Mouse (Mus musculus): ENCODE measurements around the gene Dnlz.

GRCm38 (mm10) chr2:26399647-26400046 is 47.7 kb upstream of the Dnlz start:
- TF ChIP-seq CTCF (IDR thresholded peaks at IDR 0.05; ENCODE audit: control insufficient read depth, insufficient read depth, insufficient replicate concordance, low read depth, low read length) (no peak), POLR2A (IDR thresholded peaks at IDR 0.05; ENCODE audit: control insufficient read depth, low read depth, low read length) (peak; percentile 17; the same call in 1 of the 2 replicates)
